Mouse (Mus musculus): ENCODE results near the gene Creg1.

Gene Creg1

DNA sequence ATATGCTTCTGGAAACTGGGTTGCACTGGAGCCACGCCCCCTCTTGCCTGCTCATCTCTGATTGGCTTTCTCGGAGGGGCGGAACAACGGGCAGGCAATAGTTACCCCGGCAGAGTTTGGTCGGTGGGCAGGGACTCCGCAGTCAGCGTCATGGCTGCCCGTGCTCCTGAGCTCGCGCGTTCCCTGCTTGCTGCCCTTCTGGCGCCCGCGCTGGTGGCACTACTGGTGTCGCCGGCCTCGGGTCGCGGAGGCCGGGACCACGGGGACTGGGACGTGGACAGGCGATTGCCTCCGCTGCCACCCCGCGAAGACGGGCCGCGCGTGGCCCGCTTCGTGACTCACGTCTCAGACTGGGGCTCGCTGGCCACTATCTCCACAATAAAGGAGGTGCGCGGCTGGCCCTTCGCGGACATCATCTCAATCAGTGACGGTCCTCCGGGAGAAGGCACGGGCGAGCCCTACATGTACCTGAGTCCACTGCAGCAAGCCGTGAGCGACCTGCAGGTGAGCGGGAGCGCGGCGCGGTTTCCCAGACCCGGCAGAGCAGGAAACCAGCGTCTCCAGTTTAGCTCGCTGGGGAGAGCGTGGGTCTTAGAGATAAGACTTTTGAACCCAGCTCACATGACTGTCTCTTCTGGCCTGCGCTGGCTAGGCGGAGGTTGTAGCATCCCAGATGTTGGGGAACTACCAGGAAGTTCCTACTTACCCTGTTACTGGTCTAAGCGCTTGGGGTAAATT, at the start of gene Creg1:
Gene Creg1, plus strand, starts transcription at position 112 of the 738 bp plus-strand sequence.
- DNase-seq (ENCODE audit: low spot score in 2 of 2) = peak; percentile 94 to 95

DNA sequence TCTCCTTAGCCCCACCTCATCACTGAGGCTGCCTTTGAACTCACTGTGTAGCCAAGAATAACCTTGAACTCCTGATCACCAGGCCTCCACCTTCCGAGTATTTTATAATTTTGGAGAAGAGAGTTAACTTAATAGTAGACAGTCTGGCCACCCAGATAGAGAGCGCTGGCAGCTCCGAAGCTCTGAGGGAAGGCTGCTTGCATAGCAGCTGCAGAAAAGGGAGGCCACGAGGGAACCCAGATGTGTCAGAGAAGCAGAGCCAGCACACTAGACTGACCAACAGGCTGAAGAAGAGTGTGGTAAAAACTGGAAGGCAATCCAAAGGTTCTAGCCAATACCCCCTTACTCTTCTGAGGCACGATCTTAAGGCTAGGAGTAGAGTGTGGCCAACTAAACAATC, 49.7 kb upstream of the Creg1 start:
- DNase-seq (ENCODE audit: low spot score in 2 of 2) = no peak

- no peak for DNase-seq (ENCODE audit: low spot score in 2 of 2)
These were observed 47.1 kb upstream of the Creg1 start for GRCm38 (mm10) chr1:165716426-165716825.

DNA sequence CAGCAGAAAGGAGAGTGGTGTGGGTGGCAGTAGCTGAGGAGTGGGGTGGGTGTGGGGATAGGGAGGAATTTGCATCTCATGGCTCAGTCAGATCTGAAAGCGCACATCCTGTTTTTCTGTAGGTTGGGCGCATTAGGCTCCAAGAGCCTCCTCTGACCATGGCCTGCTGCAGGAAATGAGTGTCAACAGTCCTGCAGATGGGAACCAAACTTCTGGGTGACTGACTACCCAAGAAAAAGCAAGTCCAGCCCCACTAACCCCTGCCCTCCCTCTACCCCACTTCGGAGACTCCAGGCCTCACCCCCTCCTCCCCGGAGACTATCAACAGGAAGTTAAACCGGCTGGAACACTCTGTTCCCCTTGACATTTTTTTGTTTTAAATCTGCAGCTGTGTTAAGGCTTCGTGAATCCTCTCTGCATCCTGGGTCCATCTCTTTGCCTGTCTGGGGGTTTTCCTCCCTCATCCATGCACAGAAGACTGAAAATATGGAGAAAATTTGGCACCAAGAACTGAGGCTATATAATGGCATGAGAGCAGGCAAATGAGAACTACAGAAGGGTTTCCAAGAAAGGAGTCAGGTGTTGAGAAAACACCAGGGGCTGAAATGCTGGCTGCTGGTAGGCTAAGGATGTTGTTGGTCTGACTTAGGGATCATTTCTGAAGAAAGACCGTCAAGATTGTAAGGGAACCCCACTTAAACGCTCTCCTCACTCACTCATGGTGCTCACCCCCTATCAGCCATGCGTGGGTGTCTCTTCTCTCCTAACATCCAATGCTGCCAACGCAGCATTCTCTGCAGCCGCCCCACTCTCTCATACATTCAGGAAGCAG, 45.6 kb upstream of the Creg1 start:
- DNase-seq (ENCODE audit: low spot score in 2 of 2) = peak; percentile 89 to 90

DNA sequence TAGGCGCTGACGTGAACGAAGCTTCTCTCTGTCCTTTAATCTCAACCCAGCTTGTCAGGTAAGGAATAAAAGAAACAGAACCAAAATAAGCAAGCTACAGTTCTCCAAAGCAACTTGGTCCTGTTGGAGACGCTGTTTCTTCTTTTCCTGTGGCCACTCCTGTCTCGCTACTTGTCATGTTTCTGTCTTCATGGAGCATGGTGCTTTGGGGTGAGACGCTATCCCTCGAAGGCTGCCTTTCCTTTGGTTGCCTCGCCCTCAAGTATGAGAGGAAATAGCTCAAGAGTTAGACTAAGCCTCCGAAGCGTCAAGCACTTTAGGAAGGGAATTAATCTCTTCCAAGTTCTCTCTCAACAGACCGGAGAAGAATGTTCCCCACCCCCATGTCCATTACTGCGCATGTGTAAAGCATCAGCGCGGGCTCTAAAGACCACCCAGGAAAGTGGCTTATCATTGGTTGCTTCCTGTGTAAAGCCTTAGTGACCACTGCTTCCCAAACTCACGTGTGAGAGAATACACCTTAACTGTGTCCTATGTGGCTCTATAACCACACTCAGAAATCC, 44.9 kb upstream of the Creg1 start:
- DNase-seq (ENCODE audit: low spot score in 2 of 2) = no peak

DNA sequence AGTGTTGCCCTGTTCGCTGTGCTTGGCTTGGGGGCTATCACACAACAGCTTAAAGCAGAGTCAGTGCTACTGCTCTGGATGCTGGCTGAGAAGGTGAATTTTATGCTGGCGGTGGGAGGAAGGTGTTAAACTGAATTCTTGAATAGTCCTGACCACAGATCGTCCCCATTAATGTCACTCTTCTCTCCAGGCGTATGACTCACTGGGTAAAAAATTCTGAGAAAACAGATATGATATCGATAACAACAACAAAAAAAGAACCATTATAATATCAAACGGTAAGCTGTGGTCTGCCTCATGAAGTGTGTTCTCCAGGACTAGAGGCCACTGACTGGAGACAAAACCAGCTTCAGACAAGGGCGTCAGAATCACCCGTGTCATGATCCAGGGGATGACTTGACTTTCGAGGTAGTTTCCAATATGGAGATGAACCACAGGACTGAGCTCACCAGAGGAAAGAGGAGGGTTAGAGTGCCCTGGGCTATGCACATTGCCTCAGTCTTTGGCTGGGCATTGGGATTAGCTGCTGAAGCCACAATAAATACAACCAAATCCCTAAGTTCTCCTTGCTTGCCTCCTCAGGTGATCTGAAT, 40.9 kb upstream of the Creg1 start:
- DNase-seq (ENCODE audit: low spot score in 2 of 2) = no peak

- no peak for DNase-seq (ENCODE audit: low spot score in 2 of 2)
These were observed 39.1 kb upstream of the Creg1 start for GRCm38 (mm10) chr1:165724219-165725033.

GRCm38 (mm10) chr1:165725039-165725644, 38.4 kb upstream of the Creg1 start:
- DNase-seq (ENCODE audit: low spot score in 2 of 2) = no peak

DNA sequence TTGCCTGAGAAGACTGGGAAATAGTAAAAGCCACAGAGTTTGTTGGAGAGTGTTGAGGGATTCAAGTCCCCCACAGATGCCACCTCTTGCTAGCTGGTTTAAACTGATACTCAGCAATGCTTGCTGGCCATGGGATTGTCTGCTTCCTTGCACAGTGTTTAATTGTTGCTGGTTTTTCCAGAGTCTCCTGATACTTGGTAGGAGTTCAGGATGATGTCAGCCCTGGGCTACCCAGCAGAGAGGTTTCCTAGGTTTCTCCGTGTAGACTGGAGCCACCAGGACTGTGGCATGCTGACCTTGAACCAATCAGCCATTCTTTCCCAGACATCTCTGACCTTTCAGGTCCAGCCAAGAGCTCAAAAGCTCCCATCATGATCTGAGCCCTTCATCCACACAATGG, 36.6 kb upstream of the Creg1 start:
- DNase-seq (ENCODE audit: low spot score in 2 of 2) = no peak

DNA sequence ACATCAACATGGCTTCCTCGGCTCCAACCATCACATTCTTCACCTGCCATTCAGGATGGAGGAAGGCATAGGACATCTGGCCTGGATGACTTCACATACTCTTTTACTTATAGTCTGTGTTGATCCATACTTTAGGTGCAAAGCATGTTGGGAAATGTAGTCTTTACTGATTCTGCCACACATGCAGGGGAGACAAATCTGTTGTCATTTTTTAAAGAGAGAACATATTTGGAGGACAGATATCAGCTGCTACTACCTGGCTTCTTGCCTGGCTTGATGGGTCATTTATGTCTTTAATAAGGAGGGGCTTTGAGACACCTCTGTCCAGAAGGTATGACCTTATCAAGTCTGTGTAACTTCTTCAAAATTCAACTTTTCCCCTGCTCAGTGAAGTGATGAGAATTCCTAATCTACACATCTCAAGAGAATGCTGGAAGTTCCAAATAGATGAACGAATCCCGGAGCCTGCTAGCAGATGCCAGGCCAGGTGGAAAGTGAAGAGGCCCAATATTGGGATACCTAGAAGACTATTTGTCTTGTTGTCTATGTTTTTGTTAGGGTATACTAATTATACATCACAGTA, 35.4 kb upstream of the Creg1 start:
- no peak for DNase-seq (ENCODE audit: low spot score in 2 of 2)

DNA sequence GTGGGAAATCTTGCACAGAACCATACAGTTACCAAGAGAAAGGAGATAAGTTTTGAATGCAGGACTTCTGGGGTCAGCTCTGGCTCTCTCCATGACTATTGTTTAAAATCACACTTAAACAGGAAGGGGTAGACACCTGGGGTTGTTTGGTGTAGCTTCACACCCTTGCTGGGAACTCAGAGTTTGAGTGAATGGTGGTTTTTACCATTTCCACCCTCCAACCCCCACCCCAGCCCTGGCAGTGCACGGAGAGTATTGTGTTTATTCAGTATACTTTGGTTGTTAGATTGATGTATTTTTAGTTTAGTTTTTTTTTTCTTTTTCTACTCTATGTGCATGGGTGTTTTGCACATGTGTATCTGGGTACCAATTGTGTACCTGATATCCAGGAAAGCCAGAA, 33.4 kb upstream of the Creg1 start:
- DNase-seq (ENCODE audit: low spot score in 2 of 2) = peak; percentile 26 to 38

GRCm38 (mm10) chr1:165731553-165731952, 32.0 kb upstream of the Creg1 start:
- DNase-seq (ENCODE audit: low spot score in 2 of 2) = no peak

- no peak for DNase-seq (ENCODE audit: low spot score in 2 of 2)
These were observed 28.7 kb upstream of the Creg1 start for GRCm38 (mm10) chr1:165734840-165735239.

GRCm38 (mm10) chr1:165735826-165736818, 27.4 kb upstream of the Creg1 start:
- peak; percentile 80 to 88 for DNase-seq (ENCODE audit: low spot score in 2 of 2)

DNA sequence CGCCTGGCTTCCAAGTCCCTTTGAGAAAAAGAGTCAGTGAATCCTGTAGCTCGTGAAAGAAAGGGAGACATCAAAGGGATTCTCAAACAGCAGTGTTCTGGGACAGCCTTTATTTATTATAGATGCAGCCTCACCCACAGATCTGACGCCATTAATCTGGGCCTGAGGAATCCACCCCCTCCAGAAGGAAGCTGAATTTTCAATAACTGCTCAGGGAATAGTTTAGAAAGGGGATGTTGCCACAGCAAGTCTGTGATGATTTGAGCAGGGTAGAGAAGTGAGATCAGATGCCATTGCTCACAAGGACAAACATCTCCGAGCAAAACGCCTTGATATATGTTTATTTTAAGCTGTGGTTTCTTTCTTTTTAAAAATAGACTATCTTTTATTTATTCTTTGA, 26.1 kb upstream of the Creg1 start:
- no peak for DNase-seq (ENCODE audit: low spot score in 2 of 2)

DNA sequence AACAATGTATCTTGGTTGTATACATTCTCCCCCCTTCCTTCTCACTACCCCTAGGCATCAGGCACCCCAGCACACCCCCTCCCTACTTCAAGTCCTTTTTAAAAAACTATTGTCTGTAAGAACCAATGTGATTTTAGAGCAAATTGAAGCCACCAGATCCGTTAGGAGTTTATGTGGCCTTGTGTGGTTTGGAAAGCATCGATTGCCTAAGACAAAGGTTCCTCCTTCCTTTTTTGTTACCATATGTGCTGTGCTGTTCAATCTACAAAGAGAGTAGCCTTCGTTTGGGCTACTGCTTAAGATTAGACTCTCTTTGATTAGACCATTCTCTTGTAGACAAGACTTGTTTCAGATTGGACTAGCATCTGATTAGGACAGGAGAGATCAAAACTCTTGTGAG, 25.7 kb upstream of the Creg1 start:
- DNase-seq (ENCODE audit: low spot score in 2 of 2) = no peak

DNA sequence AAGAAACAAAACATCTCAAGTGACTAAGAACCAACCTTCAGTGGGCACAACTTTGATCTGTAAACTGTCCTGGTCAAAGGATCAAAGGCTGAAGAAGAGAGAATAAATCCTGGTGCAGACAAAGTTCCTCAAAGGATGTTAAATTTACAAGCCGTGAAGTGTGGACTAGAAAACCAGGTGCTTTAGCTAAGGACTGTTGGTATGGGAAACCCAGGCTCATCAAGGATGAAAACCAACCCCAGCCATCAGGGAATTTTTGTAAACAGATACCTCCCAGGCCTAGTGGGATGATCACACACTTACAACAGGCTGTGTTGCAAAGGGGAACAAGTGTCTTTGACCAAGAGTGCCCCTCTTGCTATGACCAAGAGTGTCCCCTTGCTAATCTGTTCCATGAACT, 24.6 kb upstream of the Creg1 start:
- DNase-seq (ENCODE audit: low spot score in 2 of 2) = no peak

GRCm38 (mm10) chr1:165741989-165742388, 21.6 kb upstream of the Creg1 start:
- DNase-seq (ENCODE audit: low spot score in 2 of 2) = no peak

DNA sequence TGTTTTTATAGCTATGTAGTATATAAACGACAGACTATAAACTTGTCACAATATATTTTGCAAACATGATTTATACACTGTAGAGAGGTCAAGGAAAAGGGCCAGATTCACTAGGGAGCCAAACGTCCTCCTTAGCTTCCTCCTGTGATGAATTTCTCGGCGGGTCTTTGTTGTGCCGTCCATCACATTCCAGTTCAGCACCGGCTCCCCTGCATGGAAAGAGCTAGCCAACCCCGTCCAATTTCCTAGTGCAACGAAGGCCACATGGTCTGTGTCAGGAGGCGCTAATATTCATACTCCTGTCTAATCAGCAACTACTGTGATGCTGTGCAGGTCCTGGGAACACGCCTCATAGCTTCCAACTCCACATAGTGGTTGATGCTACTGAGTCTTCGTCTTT, 15.5 kb upstream of the Creg1 start:
- DNase-seq (ENCODE audit: low spot score in 2 of 2) = no peak

Data from spleen, postnatal 36 days (tissue).